Mouse (Mus musculus) layer of hippocampus, adult 9-10 months (tissue): ENCODE results near the gene Prlhr.

ENCODE experiments used
- DNase-seq: peaks from one replicate; pipeline ENCODE4 v3.0.0; 2022; ENCODE audit warnings: low spot score

The Prlhr gene

DNA sequence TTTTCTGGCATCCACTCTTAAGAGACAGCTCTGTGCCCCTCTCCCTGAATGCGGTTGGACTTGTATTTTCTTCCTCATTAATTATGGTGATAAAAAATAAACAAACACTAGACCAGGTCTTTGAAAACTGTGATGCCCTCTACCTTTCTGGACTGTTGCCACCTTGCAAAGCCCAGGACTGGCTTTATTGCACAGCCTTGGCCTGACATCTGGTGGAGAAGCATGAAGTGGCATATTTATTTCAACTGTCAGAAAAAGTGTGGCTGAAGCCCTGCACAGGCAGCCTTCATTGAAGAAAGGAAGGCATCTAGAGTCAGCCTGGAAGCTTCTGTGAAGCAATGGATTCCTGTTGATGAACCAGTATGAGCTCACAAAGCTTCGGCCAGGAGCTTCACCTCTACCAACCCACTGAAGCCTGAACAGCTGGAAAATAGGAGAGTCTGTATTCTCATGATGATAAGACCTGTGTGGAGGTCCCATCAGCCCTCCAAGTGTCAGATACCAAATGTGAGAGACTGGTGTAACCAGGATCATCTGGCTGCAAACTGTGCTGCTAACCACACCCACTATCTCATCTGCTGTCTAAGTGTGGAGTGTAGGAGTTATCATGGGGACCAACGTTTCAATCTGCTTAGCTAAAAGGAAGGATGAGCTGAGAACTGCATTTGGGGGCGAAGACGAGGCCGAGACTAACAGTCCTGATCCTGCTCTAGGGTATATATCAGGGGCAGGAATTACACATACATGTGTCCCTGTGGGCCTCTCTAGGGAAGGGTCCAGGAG is 35.6 kb downstream of the Prlhr start:
- DNase-seq: no peak

- DNase-seq: no peak
Observed at GRCm38 (mm10) chr19:60417611-60418010, 50.5 kb downstream of the Prlhr start.
